Mouse (Mus musculus) limb, embryonic 13.5 days (tissue): ENCODE data around the gene Tmem190. TPM values are rescaled to one million over a fixed set of nuclear protein-coding genes. Genes with fewer than 3 reads are reported as not detected.
"Not testable (repeated sequence)": the region's sequence is repeated elsewhere in the genome, so short reads cannot be mapped to it uniquely, and the experiment has no call there.

Source experiments
- ATAC-seq: fragments of 200-750 bp; cut with Nextera tagmentation; 2 replicates; pipeline ENCODE4 v1.8.0; 2017; ENCODE audit warnings: low read depth, moderate number of reproducible peaks, moderate TSS enrichment; ENCODE audit not compliant: low FRiP score
- H3K27ac ChIP-seq: fragments of 300-500 bp; sonication (generic); 2 replicates; pipeline ENCODE4 v1.5.1; 2015; ENCODE audit warnings: inconsistent platforms, mild to moderate bottlenecking, moderate library complexity
- H3K27me3 ChIP-seq: fragments of 300-500 bp; sonication (generic); 2 replicates; pipeline ENCODE4 v1.6.1; 2015; ENCODE audit warnings: mild to moderate bottlenecking, inconsistent platforms
- H3K36me3 ChIP-seq: fragments of 300-500 bp; sonication (generic); 2 replicates; pipeline ENCODE4 v1.6.1; 2015; ENCODE audit warnings: inconsistent platforms, mild to moderate bottlenecking, moderate library complexity
- H3K4me1 ChIP-seq: fragments of 300-500 bp; sonication (generic); 2 replicates; pipeline ENCODE4 v1.6.1; 2015; ENCODE audit warnings: inconsistent platforms
- H3K4me2 ChIP-seq: fragments of 300-500 bp; sonication (generic); replicated peaks from 2 replicates; pipeline ENCODE4 v1.6.1; 2015; ENCODE audit warnings: inconsistent platforms, mild to moderate bottlenecking, moderate library complexity
- H3K4me3 ChIP-seq: fragments of 300-500 bp; sonication (generic); 2 replicates; pipeline ENCODE4 v1.5.1; 2015; ENCODE audit warnings: moderate library complexity, mild to moderate bottlenecking, inconsistent platforms
- H3K9ac ChIP-seq: fragments of 300-500 bp; sonication (generic); 2 replicates; pipeline ENCODE4 v1.6.1; 2015; ENCODE audit warnings: mild to moderate bottlenecking, inconsistent platforms
- H3K9me3 ChIP-seq: fragments of 300-500 bp; sonication (generic); 2 replicates; pipeline ENCODE4 v1.6.1; 2016; ENCODE audit warnings: inconsistent platforms
- WGBS: fragments of 180-500 bp; shearing (Covaris S2); methylation state at CpG from one replicate; pipeline ENCODE4 v1.1.7; 2015; 5-methylcytosine and 5-hydroxymethylcytosine counted together
- polyA plus RNA-seq: library from polyadenylated mRNA; unstranded; fragments of >200 nt; fragmentation: Nextera tagmentation; extraction: Ambion mirVana; gene quantifications from 2 replicates; pipeline ENCODE4 v1.2.1, GENCODE M21; 2015

Tmem190 gene
- polyA plus RNA-seq, 1 experiment from 2014 or later: not detected

GRCm38 (mm10) chr7:4795767-4796433, 13.2 kb downstream of the Tmem190 start:
- 0 out of 2 replicates have a peak, but pooled peaks cover 1% of the 10 kb centered on the region for H3K27me3 ChIP-seq
- H3K36me3 ChIP-seq: peaks cover 42% of the 10 kb centered on the region
- H3K4me1 ChIP-seq: peaks cover 13% of the 10 kb centered on the region
- ATAC-seq: peak; percentile 33; the same call in 1 of the 2 replicates
- H3K9ac ChIP-seq: no peak overlapping the region
- 69% methylated on average over 7 of the region's 7 CpGs for WGBS
- H3K27ac ChIP-seq: no peak overlapping the region
- H3K4me2 ChIP-seq: no peak overlapping the region
- no peak overlapping the region for H3K4me3 ChIP-seq
- no peaks in the 10 kb centered on the region for H3K9me3 ChIP-seq

- no peaks in the 10 kb centered on the region for H3K27me3 ChIP-seq
- no peak overlapping the region for H3K27ac ChIP-seq
- peaks cover 41% of the 10 kb centered on the region for H3K36me3 ChIP-seq
- H3K9ac ChIP-seq: no peak overlapping the region
- H3K9me3 ChIP-seq: no peaks in the 10 kb centered on the region
- ATAC-seq: no peak
- no peaks in the 10 kb centered on the region for H3K4me1 ChIP-seq
- H3K4me2 ChIP-seq: no peak overlapping the region
- H3K4me3 ChIP-seq: no peak overlapping the region
Observed at GRCm38 (mm10) chr7:4802247-4802646, 19.5 kb downstream of the Tmem190 start.

GRCm38 (mm10) chr7:4806716-4807115, 24.0 kb downstream of the Tmem190 start:
- Histone ChIP-seq H3K4me3 (no peak overlapping the region), H3K4me2 (no peak overlapping the region), H3K9ac (no peak overlapping the region), H3K27ac (no peak overlapping the region), H3K27me3 (no peaks in the 10 kb centered on the region), H3K4me1 (peaks cover 23% of the 10 kb centered on the region), H3K9me3 (no peaks in the 10 kb centered on the region), H3K36me3 (peaks cover 67% of the 10 kb centered on the region)
- ATAC-seq: no peak
- 94% methylated on average over 7 of the region's 7 CpGs for WGBS

GRCm38 (mm10) chr7:4811131-4811530, 28.4 kb downstream of the Tmem190 start:
- not testable (repeated sequence) for H3K27me3 ChIP-seq, H3K27ac ChIP-seq, H3K9me3 ChIP-seq, ATAC-seq
- 38% methylated on average over 10 of the region's 10 CpGs for WGBS
- Histone ChIP-seq H3K9ac (peak overlapping the region; percentile 99), H3K4me3 (peak overlapping the region; percentile 99), H3K4me2 (peak overlapping the region; percentile 84), H3K36me3 (peaks cover 43% of the 10 kb centered on the region), H3K4me1 (peaks cover 29% of the 10 kb centered on the region)

- Histone ChIP-seq H3K4me3 (peak overlapping the region; percentile 99), H3K27ac (peak overlapping the region; percentile 96), H3K9ac (peak overlapping the region; percentile 99), H3K27me3 (no peaks in the 10 kb centered on the region), H3K36me3 (peaks cover 36% of the 10 kb centered on the region), H3K9me3 (no peaks in the 10 kb centered on the region), H3K4me2 (peak overlapping the region; percentile 84), H3K4me1 (peaks cover 29% of the 10 kb centered on the region)
- 2% methylated on average over 20 of the region's 36 CpGs for WGBS
- ATAC-seq: no peak
Observed at GRCm38 (mm10) chr7:4811842-4812302, 29.1 kb downstream of the Tmem190 start.

GRCm38 (mm10) chr7:4812303-4813104, 29.8 kb downstream of the Tmem190 start, which contains the start of gene Ube2s:
Gene Ube2s, minus strand, starts transcription at chr7:4812590.
- WGBS: under 1% methylated on average over 62 of the region's 62 CpGs
- Histone ChIP-seq H3K4me1 (peaks cover 29% of the 10 kb centered on the region), H3K27me3 (no peaks in the 10 kb centered on the region), H3K9ac (peak within 1 kb of the TSS; percentile 99), H3K36me3 (peaks cover 30% of the 10 kb centered on the region), H3K9me3 (no peaks in the 10 kb centered on the region), H3K4me2 (peak within 1 kb of the TSS; percentile 84), H3K4me3 (peak within 1 kb of the TSS; percentile 99), H3K27ac (peak within 1 kb of the TSS; percentile 96)
- peak; percentile 99 for ATAC-seq

GRCm38 (mm10) chr7:4813105-4813791, 30.5 kb downstream of the Tmem190 start:
- Histone ChIP-seq H3K27ac (peak overlapping the region; percentile 87), H3K36me3 (peaks cover 26% of the 10 kb centered on the region), H3K27me3 (no peaks in the 10 kb centered on the region), H3K9me3 (no peaks in the 10 kb centered on the region), H3K4me2 (peak overlapping the region; percentile 84), H3K9ac (peak overlapping the region; percentile 64), H3K4me3 (peak overlapping the region; percentile 99), H3K4me1 (peaks cover 29% of the 10 kb centered on the region)
- no peak for ATAC-seq
- 27% methylated on average over 8 of the region's 8 CpGs for WGBS

GRCm38 (mm10) chr7:4816559-4816958, 33.8 kb downstream of the Tmem190 start:
- ATAC-seq: no peak
- no peak overlapping the region for H3K27ac ChIP-seq
- no peak overlapping the region for H3K9ac ChIP-seq
- no peaks in the 10 kb centered on the region for H3K27me3 ChIP-seq
- H3K4me2 ChIP-seq: no peak overlapping the region
- no peak overlapping the region for H3K4me3 ChIP-seq
- H3K36me3 ChIP-seq: no peaks in the 10 kb centered on the region
- no peaks in the 10 kb centered on the region for H3K9me3 ChIP-seq
- peaks cover 6% of the 10 kb centered on the region for H3K4me1 ChIP-seq

- not testable (repeated sequence) for H3K9ac ChIP-seq, H3K4me2 ChIP-seq, H3K4me3 ChIP-seq, H3K27ac ChIP-seq, H3K36me3 ChIP-seq, ATAC-seq, H3K4me1 ChIP-seq, H3K9me3 ChIP-seq, H3K27me3 ChIP-seq
- WGBS: 86% methylated on average over 7 of the region's 7 CpGs
Observed at GRCm38 (mm10) chr7:4820925-4821324, 38.2 kb downstream of the Tmem190 start.

GRCm38 (mm10) chr7:4821690-4822089, 39.0 kb downstream of the Tmem190 start:
- H3K36me3 ChIP-seq: no peaks in the 10 kb centered on the region
- no peak overlapping the region for H3K4me2 ChIP-seq
- H3K27ac ChIP-seq: no peak overlapping the region
- WGBS: 83% methylated on average over 4 of the region's 4 CpGs
- H3K27me3 ChIP-seq: peaks cover 9% of the 10 kb centered on the region; the same call in 1 of the 2 replicates
- H3K9me3 ChIP-seq: no peaks in the 10 kb centered on the region
- H3K9ac ChIP-seq: no peak overlapping the region
- no peak overlapping the region for H3K4me3 ChIP-seq
- no peak for ATAC-seq
- H3K4me1 ChIP-seq: no peaks in the 10 kb centered on the region

- no peaks in the 10 kb centered on the region for H3K36me3 ChIP-seq
- 64% methylated on average over 6 of the region's 6 CpGs for WGBS
Observed at GRCm38 (mm10) chr7:4822162-4822907, 39.6 kb downstream of the Tmem190 start.

More at GRCm38 (mm10) chr7:4822162-4822907, 39.6 kb downstream of the Tmem190 start:
- Histone ChIP-seq H3K4me1 (no peaks in the 10 kb centered on the region), H3K9me3 (no peaks in the 10 kb centered on the region), H3K27ac (no peak overlapping the region), H3K9ac (no peak overlapping the region), H3K27me3 (peaks cover 9% of the 10 kb centered on the region; the same call in 1 of the 2 replicates), H3K4me2 (no peak overlapping the region), H3K4me3 (no peak overlapping the region)
- ATAC-seq: no peak
